Mouse (Mus musculus) intestine, postnatal 0 days (tissue): ENCODE results near the gene Lrrc74a. TPM values are rescaled to one million over a fixed set of nuclear protein-coding genes. Genes with fewer than 3 reads are reported as not detected.

Experiments used
- ATAC-seq: fragments of 200-750 bp; cut with Nextera tagmentation; 2 replicates; pipeline ENCODE4 v1.8.0; 2017; ENCODE audit warnings: mild to moderate bottlenecking, moderate TSS enrichment, moderate library complexity
- H3K27ac ChIP-seq: fragments of 300-500 bp; sonication (generic); 2 replicates; pipeline ENCODE4 v1.5.1; 2014; ENCODE audit warnings: mild to moderate bottlenecking, low read depth, low read length, moderate library complexity
- H3K27me3 ChIP-seq: fragments of 300-500 bp; sonication (generic); replicated peaks from 2 replicates; pipeline ENCODE4 v1.6.1; 2014; ENCODE audit warnings: low read length, mixed read lengths; ENCODE audit not compliant: control insufficient read depth, insufficient read depth
- H3K36me3 ChIP-seq: fragments of 300-500 bp; sonication (generic); 2 replicates; pipeline ENCODE4 v1.6.1; 2014; ENCODE audit warnings: mild to moderate bottlenecking, moderate library complexity; ENCODE audit not compliant: control insufficient read depth, insufficient read depth
- H3K4me1 ChIP-seq: fragments of 300-500 bp; sonication (generic); replicated peaks from 2 replicates; pipeline ENCODE4 v1.6.1; 2014; ENCODE audit warnings: antibody characterized with exemption, low read length, mixed read lengths; ENCODE audit not compliant: control insufficient read depth, insufficient read depth
- H3K4me2 ChIP-seq: fragments of 300-500 bp; sonication (generic); replicated peaks from 2 replicates; pipeline ENCODE4 v1.6.1; 2014; ENCODE audit warnings: low read depth, mild to moderate bottlenecking, moderate library complexity
- H3K4me3 ChIP-seq: fragments of 300-500 bp; sonication (generic); 2 replicates; pipeline ENCODE4 v1.5.1; 2014; ENCODE audit warnings: low read depth, low read length
- H3K9ac ChIP-seq: fragments of 300-500 bp; sonication (generic); 2 replicates; pipeline ENCODE4 v1.6.1; 2014; ENCODE audit warnings: mild to moderate bottlenecking, low read depth, low read length
- H3K9me3 ChIP-seq: fragments of 300-500 bp; sonication (generic); 2 replicates; pipeline ENCODE4 v1.6.1; 2016; ENCODE audit warnings: mixed run types; ENCODE audit not compliant: control insufficient read depth
- CTCF ChIP-seq: sonication (generic); IDR thresholded peaks from 2 replicates; pipeline ENCODE4 v1.5.1; 2016; ENCODE audit warnings: low read depth, mild to moderate bottlenecking, control low read depth, antibody characterized with exemption, moderate library complexity
- WGBS: fragments of 180-500 bp; shearing (Covaris S2); extraction: QIAGEN DNeasy Blood & Tissue Kit; methylation state at CpG from one replicate; pipeline ENCODE4 v1.1.7; 2014; 5-methylcytosine and 5-hydroxymethylcytosine counted together
- polyA plus RNA-seq: library from polyadenylated mRNA; unstranded; fragments of >200 nt; fragmentation: Nextera tagmentation; extraction: Ambion mirVana; gene quantifications from 2 replicates; pipeline ENCODE4 v1.2.1, GENCODE M21; 2015

Gene Lrrc74a
- polyA plus RNA-seq, 1 experiment from 2014 or later, result not detected

DNA sequence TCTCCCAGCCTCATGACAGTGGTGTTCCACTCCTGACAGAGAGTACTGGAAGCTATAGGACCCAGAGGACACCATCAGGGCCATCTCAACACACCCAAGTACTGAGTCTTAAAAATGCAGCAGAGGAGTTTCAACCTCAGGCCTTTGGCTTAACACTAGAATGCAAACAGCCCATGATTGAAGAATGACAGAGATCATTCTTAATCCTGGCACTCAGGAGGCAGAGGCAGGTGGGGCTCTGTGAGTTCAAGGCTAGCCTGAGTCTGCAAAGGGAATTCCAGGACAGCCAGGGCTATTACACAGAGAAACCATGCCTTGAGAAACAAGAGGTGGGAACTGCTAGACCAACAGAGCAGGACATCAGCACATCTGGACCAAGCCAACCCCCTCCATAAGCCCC, 35.6 kb downstream of the Lrrc74a start:
- Histone ChIP-seq H3K9me3 (no peaks in the 10 kb centered on the region), H3K27ac (no peak overlapping the region; the same call in 1 of the 2 replicates), H3K4me3 (no peak overlapping the region), H3K9ac (no peak overlapping the region), H3K36me3 (no peaks in the 10 kb centered on the region), H3K27me3 (no peaks in the 10 kb centered on the region), H3K4me2 (no peak overlapping the region), H3K4me1 (no peaks in the 10 kb centered on the region)
- ATAC-seq, result no peak
- TF ChIP-seq CTCF, result no peak

DNA sequence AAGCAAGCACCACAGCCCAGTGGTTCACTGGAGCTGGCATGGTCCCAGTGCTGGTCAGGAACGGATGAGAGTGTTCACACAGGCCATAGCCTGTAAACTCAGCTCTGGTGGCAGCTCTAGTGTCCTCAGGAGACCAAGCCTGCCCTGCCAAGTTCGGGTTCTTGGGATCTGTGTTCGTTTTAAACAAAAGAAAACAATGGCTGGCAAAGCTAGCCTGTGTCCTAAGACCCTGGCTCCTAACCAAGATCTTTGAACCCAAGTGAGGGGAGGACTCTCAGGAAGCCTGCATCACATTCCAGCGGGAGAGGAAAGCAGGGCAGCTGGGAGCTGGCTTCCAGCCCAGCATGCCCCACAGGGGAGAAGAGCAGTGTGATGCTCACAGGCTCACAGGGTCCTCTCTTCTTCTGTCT, 36.1 kb downstream of the Lrrc74a start:
- H3K4me2 ChIP-seq, result no peak overlapping the region
- H3K27me3 ChIP-seq, result no peaks in the 10 kb centered on the region
- no peak for TF ChIP-seq CTCF
- WGBS, result 28% methylated on average over 4 of the region's 4 CpGs
- H3K9ac ChIP-seq, result no peak overlapping the region
- H3K36me3 ChIP-seq, result no peaks in the 10 kb centered on the region
- no peak for ATAC-seq
- H3K4me3 ChIP-seq, result no peak overlapping the region
- H3K27ac ChIP-seq, result no peak overlapping the region
- no peaks in the 10 kb centered on the region for H3K4me1 ChIP-seq
- no peaks in the 10 kb centered on the region for H3K9me3 ChIP-seq

DNA sequence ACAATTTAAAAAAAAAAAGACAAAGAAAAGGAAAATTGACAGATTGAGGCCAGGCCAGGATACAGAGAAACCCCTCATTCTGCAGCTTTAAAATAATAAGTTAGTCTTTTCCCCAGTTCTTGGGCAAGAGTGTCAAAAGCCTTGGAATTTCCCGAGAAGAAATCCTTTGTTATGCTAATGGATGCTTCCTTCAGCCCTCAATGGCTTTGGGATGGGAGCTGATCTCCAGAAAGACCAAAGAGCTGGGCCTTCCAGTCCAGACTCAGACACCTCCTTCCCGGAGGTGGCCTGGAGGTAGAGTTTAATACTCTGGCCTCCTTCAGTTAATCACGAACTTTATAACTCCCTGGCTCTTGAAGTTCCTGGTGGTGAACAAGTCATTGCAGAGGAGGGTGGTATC, 36.8 kb downstream of the Lrrc74a start:
- Histone ChIP-seq H3K27ac (no peak overlapping the region), H3K4me1 (no peaks in the 10 kb centered on the region), H3K4me2 (no peak overlapping the region), H3K27me3 (no peaks in the 10 kb centered on the region), H3K9me3 (no peaks in the 10 kb centered on the region), H3K36me3 (no peaks in the 10 kb centered on the region), H3K4me3 (no peak overlapping the region), H3K9ac (no peak overlapping the region)
- WGBS, result 41% methylated on average over 3 of the region's 3 CpGs
- no peak for TF ChIP-seq CTCF
- ATAC-seq, result no peak

DNA sequence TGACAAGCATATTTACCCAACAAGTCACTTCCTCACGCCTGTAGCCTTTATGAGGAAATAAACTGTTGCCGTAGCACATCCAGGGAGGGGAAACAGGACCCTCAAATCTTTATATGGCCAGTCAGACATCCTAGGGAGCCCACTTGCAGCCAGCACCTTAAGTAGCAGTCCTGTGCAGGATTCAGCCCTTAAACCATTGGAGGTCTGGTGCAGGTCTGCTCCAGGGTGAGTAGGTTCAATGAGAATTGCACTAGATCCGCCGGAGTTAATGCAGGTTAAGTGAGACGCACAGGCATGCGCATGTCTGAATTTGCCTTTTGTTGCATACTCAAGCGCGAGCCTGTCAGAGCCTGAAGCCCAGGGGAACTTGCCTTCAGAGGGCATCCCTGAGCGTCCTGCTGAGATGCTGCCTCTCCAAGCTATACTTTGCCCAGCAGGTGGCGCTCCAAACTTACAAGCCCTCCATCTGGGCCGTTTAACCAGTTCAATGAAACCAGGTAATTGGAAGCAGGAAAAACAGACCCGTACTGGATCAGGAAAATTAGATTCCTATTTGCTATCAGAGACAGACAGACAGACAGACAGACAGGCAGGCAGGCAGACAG, 37.8 kb downstream of the Lrrc74a start:
- Histone ChIP-seq H3K36me3 (no peaks in the 10 kb centered on the region), H3K9ac (no peak overlapping the region), H3K9me3 (no peaks in the 10 kb centered on the region), H3K4me2 (no peak overlapping the region), H3K27ac (no peak overlapping the region), H3K4me1 (no peaks in the 10 kb centered on the region), H3K27me3 (no peaks in the 10 kb centered on the region), H3K4me3 (no peak overlapping the region)
- 8% methylated on average over 12 of the region's 12 CpGs for WGBS
- TF ChIP-seq CTCF, result peak; percentile 97
- peak; percentile 65 for ATAC-seq

DNA sequence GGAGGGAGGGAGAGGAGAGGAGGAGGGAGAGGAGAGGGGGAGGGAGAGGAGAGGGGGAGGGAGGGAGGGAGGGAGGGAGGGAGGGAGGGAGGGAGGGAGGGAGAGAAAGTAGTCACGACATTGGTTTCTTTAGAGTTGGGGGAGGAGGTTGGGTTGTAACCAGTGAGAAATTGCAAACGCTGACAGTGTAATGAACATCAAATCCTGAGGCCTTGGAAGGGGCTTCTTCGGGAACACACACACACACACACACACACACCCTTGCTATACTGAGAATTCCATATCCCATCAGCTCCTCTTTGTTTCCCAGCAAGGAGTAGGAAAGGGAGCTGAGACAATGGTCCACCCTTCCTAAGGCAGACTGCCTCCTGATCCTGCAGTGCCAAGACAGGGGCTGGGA, 38.4 kb downstream of the Lrrc74a start:
- Histone ChIP-seq H3K9me3 (no peaks in the 10 kb centered on the region), H3K36me3 (no peaks in the 10 kb centered on the region), H3K27me3 (no peaks in the 10 kb centered on the region), H3K4me1 (no peaks in the 10 kb centered on the region), H3K4me3 (no peak overlapping the region), H3K4me2 (no peak overlapping the region), H3K9ac (no peak overlapping the region), H3K27ac (no peak overlapping the region)
- 24% methylated on average over 3 of the region's 3 CpGs for WGBS
- no peak for TF ChIP-seq CTCF
- no peak for ATAC-seq

DNA sequence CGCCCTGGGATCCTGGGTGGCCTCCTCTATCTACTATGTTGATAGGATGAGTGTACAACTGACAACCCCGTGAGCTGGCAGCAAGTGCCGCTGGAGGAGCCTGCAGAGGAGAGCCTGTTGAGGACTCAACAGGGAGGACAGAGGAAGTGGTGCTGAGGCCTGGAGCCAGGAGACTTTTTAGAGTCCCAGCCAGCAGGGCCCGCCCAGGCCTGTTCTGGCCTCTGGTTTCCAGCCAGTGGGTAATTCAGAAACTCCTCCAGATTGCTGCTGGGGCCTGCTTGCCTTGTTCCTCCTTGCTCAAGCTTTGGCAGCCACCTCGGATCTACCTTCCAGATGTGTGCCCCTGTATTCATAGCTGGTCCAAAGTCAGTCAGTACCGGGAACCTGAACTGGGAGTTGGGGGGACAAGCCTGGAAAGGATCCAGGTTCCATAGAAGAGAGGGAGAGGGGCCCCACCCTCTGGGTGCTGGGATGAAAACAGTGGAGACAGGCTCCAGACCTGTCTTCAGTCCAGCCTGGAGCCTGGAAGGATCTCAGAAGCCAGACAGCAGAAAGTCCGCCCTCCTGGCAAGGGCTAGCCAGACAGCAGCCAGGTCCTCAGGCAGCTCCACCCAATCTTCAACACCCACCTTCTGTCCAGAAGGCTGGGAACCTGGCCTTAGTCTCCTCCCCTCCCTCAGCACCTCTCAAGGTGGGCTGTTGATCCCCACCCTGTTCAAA, 41.6 kb downstream of the Lrrc74a start:
- no peaks in the 10 kb centered on the region for H3K4me1 ChIP-seq
- no peaks in the 10 kb centered on the region for H3K9me3 ChIP-seq
- no peak overlapping the region for H3K4me3 ChIP-seq
- no peak overlapping the region for H3K9ac ChIP-seq
- 0 out of 2 replicates have a peak overlapping the region, but pooled peaks have one; percentile 28 for H3K27ac ChIP-seq
- no peaks in the 10 kb centered on the region for H3K36me3 ChIP-seq
- no peak for ATAC-seq
- WGBS, result 64% methylated on average over 7 of the region's 7 CpGs
- no peak for TF ChIP-seq CTCF
- no peak overlapping the region for H3K4me2 ChIP-seq
- H3K27me3 ChIP-seq, result no peaks in the 10 kb centered on the region
